In genomic region chr4:137993821-137994561, GRCm38 (mm10) we compare ENCODE assay signal across 7 mouse cellular contexts. TPM values are rescaled to one million over a fixed set of nuclear protein-coding genes. Genes with fewer than 3 reads are reported as not detected.
DNase-seq lines count a peak whose midpoint lies in the region; ATAC-seq and TF ChIP-seq lines count a peak whose summit lies in the region.

No protein-coding gene starts in this region.

- no peak overlapping the region for H3K27ac ChIP-seq in ES-E14 (ENCODE audit: insufficient read depth, low read depth, low read length, poor library complexity, severe bottlenecking)
- H3K27ac ChIP-seq in bone marrow macrophage, adult 2 months (ENCODE audit: insufficient read depth, low read depth, low read length), result peak overlapping the region; percentile 86

- in situ Hi-C loops in ES-E14 (cut with MboI; ENCODE audit: low sequenced_read_pairs in 2 of 2, unreplicated experiment in 2 of 2), result no loop called here

- DNase-seq in ES-E14 (ENCODE audit: low read depth, low spot score), result no peak
- peak; percentile 52 for DNase-seq in heart, postnatal 4 days
- peak; percentile 21 for DNase-seq in left cerebral cortex, postnatal 4 days
- DNase-seq in spleen, adult 18-20 months, result peak; percentile 30 to 58

- intact Hi-C loops in left cerebral cortex, postnatal 4 days (cut with DNase I), result no loop called here

- peaks cover 0 to 6% of the 10 kb centered on the region in 2 experiments; a peak in 1 of 4 replicates for H3K4me1 ChIP-seq in ES-E14 (ENCODE audit: control insufficient read depth in 2 of 2, insufficient read depth in 2 of 2, low read length in 2 of 2, poor library complexity in 1 of 2)
- H3K4me1 ChIP-seq in bone marrow macrophage, adult 2 months (ENCODE audit: control insufficient read depth, insufficient read depth, low read length), result peaks cover 18% of the 10 kb centered on the region
- H3K4me1 ChIP-seq in erythroblast, embryonic 14.5 days (ENCODE audit: control insufficient read depth), result peaks cover 31% of the 10 kb centered on the region

- TF ChIP-seq POLR2A in bone marrow macrophage, adult 2 months (IDR thresholded peaks at IDR 0.05; ENCODE audit: borderline replicate concordance, low read depth, low read length), result no peak

- ATAC-seq in megakaryocyte-erythroid progenitor cell, adult 5-6 weeks (replicated peaks; ENCODE audit: low FRiP score, low TSS enrichment, poor library complexity, severe bottlenecking), result peak; percentile 29; the same call in 1 of the 2 replicates

- peaks cover 38% of the 10 kb centered on the region for H3K27me3 ChIP-seq in erythroblast, embryonic 14.5 days (ENCODE audit: control insufficient read depth)

- no peak for TF ChIP-seq CTCF in bone marrow macrophage, adult 2 months (IDR thresholded peaks at IDR 0.05; ENCODE audit: low read depth, low read length)

- peaks cover 12% of the 10 kb centered on the region; the same call in 1 of the 2 replicates for H3K36me3 ChIP-seq in ES-E14 (ENCODE audit: control insufficient read depth, insufficient read depth, low read length, poor library complexity, severe bottlenecking)
- H3K36me3 ChIP-seq in erythroblast, embryonic 14.5 days (ENCODE audit: control insufficient read depth), result peaks cover 30% of the 10 kb centered on the region

- peak overlapping the region; percentile 66 to 97 for H3K4me3 ChIP-seq in ES-E14 (ENCODE audit: insufficient read depth in 1 of 2, low read depth in 1 of 2, low read length in 2 of 2, poor library complexity in 1 of 2, severe bottlenecking in 1 of 2)
- peak overlapping the region; percentile 98 for H3K4me3 ChIP-seq in bone marrow macrophage, adult 2 months (ENCODE audit: insufficient read depth, low read length)
- H3K4me3 ChIP-seq in erythroblast, embryonic 14.5 days (replicated peaks), result peak overlapping the region; percentile 86

- H3K9ac ChIP-seq in ES-E14 (ENCODE audit: insufficient read depth, low read depth, low read length, poor library complexity, severe bottlenecking), result peak overlapping the region; percentile 74

- no peaks in the 10 kb centered on the region for H3K9me3 ChIP-seq in ES-E14 (ENCODE audit: control insufficient read depth, insufficient read depth, low read depth, low read length)
- peaks cover 2% of the 10 kb centered on the region for H3K9me3 ChIP-seq in erythroblast, embryonic 14.5 days (ENCODE audit: control insufficient read depth, low read length)

TF ChIP-seq in ES-E14, 5 proteins besides CTCF, POLR2A, EP300 and RAD21:
- TF ChIP-seq MAFK (IDR thresholded peaks at IDR 0.05; ENCODE audit: insufficient read depth, low read depth, low read length) (no peak), ZC3H11A (IDR thresholded peaks at IDR 0.05; ENCODE audit: borderline replicate concordance, low read depth, low read length) (no peak), HCFC1 (IDR thresholded peaks at IDR 0.05; ENCODE audit: borderline replicate concordance, insufficient read depth, low read length) (no peak), CHD2 (IDR thresholded peaks at IDR 0.05; ENCODE audit: low read depth, low read length) (no peak), ZNF384 (IDR thresholded peaks at IDR 0.05; ENCODE audit: low read depth, low read length) (no peak)

RNA-seq across cellular contexts. Expression of gene Eif4g3, which starts 1.2 kb away (rescaled TPM):
- 18.7 and 31.4 TPM in 2 replicates for total RNA-seq in ES-E14 (2012; rRNA removed)
- 74.3 and 74.9 TPM in 2 replicates for polyA plus RNA-seq in bone marrow macrophage, adult 2 months (2012; ENCODE audit: insufficient read depth, insufficient read length, missing spikeins)
- 1.9 and 2.9 TPM in 2 replicates for polyA plus RNA-seq in erythroblast, embryonic 14.5 days (2012)
- total RNA-seq in heart, postnatal 4 days (2021), result 10 to 100 TPM; 57.8 to 59.2 TPM
- total RNA-seq in left cerebral cortex, postnatal 4 days (2021), result 100 to 1,000 TPM; 192 TPM
- total RNA-seq in megakaryocyte-erythroid progenitor cell, adult 5-6 weeks (2014; fragmentation: Nextera tagmentation), result 58.7 and 61.5 TPM in 2 replicates
- total RNA-seq in megakaryocyte-erythroid progenitor cell, adult 5-6 weeks (2017), result 24.2 and 25.3 TPM in 2 replicates
